Mouse (Mus musculus) spleen, postnatal 4 days (tissue): ENCODE measurements at regions not wholly inside any gene's neighbourhood (a gene's known extent, or its start where the extent isn't known, plus 50 kb on each side); places are given as distances from the start of the nearest gene placed in this dataset.

Experiments
- DNase-seq, 2 experiments: peaks; one replicate each; pipeline ENCODE4 v3.0.0; 2022; ENCODE audit warnings: low spot score in 2 of 2

GRCm38 (mm10) chr5:111543721-111544495 is 126.7 kb downstream of the Mn1 start:
- DNase-seq = no peak

GRCm38 (mm10) chr5:111553471-111554382 is 136.6 kb downstream of the Mn1 start:
- no peak for DNase-seq

DNA sequence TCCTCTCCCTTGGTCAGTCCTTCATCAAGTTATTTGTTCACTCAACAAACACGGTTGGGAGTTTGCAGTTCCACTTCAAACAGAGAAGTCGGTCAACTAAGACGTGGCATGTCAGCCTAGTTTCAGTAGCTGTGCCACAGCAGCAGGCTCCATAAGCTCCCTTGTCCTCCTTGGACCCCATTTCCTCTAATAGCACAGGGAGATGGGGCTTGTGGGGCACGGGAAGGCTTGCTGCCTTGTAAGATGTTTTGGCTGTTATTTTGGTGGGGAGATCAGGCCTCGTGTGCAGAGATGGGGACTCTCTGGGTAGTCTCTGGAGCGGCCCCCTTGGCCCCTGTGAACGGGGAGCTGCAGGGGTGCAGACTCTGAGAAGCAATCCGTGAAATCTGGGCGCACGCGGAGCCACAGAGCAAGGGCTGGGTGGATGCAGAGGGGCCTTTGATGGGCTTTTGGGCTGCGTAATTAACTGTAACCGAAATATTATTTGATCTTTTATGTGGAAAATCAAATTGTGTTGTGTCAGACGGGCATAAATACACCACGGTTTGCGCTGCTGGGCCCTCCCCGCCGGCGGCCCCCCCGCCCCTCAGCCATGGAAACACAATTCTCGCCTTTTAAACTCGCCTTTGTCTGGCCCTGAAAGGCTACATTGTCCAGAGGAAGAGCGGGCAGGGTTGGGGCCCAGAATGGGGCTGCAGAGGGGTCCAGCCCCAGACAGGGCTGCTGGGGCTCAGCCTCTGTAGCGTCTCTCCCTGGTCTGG is 137.6 kb downstream of the Mn1 start:
- DNase-seq = no peak

- no peak for DNase-seq
Measured at GRCm38 (mm10) chr5:111555312-111555957, 138.3 kb downstream of the Mn1 start.

DNA sequence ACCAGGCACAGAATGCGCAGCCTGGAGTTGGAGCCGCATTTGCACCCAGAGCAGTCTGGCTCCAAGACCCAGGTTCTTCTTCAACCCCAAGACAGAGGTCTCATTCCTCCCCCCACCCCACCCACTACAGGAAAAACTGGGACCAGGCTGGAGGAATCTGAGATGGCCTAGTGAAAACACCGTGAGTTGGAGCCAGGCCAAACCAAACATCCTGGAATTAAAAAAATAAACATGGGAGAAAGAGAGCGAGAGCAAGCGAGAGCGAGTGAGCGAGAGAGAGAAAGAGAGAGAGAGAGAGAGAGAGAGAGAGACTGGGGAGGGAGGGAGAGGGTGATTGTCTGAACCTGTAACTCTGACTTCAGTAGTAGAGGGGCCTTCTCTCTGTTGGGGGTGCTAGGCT is 138.8 kb downstream of the Mn1 start:
- DNase-seq = no peak

DNA sequence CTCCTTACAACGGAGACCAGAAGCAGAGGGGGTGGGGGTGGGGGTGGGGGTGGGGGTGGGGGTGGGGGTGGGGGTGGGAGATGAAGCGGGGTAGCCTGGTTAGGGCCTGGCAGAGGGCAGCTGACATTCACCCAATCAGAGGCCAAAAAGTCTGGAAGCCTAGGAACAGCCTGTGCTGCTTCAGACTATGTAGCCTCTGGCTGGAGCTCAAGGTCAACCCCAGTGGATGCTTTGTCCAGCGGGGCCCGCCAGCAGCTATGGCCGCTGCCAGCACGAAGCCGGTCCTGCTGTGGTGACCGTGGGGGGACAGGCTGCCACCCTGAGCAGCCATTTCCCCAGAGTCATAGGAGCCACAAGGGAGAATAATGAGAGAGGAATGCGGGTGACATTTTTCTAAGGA is 143.3 kb downstream of the Mn1 start:
- no peak for DNase-seq

DNA sequence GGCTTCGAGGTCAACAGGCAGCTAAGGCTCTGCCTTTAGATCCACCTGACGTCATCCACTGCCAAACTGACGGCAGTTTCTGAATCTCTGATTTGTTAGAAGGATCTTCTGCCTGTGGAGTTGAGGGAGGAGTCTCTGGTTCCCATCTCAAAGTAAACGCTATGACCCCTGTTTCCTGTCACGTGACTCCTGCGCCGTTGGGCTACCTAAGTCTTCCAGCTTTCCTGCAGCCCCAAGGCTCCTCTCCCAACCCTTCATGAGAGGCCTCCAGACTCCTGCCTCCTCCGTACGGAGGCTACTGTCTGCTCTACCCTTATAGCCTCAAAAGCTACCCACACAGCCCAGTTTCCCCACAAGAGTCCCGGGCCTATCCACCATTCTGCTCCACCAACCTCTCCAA is 144.1 kb downstream of the Mn1 start:
- DNase-seq = no peak

DNA sequence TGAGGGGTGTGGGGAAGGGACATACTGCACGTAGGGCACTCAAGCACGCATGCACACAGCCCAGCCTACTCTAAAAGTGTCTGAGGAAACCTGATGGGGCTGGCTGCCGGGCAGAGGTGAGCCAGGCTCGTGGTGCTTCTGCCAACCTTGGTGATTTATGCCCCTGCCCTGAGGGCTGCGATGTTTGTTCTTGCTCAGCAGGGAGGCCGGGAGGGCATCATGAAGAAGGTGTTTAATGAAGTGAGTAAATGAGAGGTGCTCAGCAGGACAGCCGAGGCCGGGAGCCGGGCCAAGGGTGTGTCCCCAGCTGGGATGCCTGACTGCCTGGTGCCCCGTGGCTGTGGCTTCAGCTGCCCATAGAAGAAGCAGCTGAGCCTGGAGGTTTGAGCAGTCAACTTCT is 153.7 kb downstream of the Mn1 start:
- no peak for DNase-seq

DNA sequence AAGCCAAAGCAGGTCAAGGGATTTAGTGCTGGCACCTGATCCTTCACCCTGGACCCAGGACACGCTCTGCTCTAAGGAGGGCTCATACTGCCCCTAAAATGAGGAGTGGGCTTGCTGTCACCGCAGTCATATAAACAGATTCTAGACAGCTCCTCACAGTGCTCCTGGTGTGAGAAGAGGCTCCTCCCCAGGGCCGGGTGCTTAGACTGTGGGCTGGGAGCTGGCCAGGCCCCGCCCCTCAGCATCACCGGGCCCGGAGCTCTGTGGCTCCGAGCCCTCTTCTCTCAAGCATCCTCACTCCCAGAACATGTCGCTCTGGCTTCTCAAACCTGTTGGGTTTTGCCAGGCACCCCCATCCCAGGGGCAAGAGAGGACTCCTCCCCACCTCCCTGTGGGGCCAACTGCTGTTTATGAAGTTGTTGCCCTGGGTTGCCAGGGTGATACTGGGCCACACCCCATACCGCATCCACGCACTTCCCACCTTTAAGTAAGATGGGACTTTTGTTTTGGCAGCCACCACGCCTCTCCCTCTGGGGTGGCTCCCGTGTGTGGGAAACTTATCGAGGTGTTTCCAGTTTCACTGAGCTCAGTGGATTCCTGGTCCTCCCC is 156.2 kb downstream of the Mn1 start:
- no peak for DNase-seq

GRCm38 (mm10) chr5:111574219-111574840 is 157.2 kb downstream of the Mn1 start:
- DNase-seq = no peak

DNA sequence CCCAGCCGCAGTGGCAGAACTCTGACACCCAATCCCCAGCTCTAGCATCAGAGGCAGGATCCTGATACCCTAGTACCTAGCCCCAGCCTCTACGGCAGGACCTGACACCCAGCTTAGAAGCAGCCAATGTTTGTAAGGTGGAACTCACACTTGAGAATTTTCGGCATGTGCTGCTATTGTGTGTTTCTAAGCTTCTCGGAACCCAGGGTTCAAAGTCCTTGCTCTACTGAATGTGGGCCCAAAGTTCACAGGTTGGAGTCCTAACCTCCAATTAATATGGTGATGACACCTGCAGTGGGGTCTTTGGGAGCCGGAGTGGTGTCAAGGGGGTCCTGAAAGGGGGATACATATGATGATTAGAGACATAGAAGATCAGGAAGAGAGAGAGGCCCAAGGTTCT is 158.2 kb downstream of the Mn1 start:
- DNase-seq = no peak

- DNase-seq = no peak
Measured at GRCm38 (mm10) chr5:111577441-111577840, 156.3 kb upstream of the Gm26897 start.

DNA sequence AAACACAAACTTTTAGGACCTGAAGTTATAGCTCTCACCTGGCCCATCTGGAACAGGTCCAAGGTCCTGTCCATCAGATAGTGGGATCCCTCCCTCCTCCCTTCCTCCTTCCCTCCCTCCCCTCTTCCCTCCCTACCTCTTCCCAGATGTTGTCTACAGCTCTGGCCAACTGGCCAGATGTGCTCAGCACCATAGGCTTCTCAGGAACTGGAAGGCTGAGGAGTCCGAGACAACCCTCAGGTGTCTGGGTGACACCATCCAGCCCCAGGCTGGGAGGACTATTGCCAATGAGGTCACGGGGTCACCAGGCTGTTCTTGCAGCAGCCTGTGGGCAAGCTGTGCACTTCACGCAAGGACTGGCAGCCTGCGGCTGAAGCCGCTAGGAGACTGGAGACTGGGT is 155.6 kb upstream of the Gm26897 start:
- no peak for DNase-seq

DNA sequence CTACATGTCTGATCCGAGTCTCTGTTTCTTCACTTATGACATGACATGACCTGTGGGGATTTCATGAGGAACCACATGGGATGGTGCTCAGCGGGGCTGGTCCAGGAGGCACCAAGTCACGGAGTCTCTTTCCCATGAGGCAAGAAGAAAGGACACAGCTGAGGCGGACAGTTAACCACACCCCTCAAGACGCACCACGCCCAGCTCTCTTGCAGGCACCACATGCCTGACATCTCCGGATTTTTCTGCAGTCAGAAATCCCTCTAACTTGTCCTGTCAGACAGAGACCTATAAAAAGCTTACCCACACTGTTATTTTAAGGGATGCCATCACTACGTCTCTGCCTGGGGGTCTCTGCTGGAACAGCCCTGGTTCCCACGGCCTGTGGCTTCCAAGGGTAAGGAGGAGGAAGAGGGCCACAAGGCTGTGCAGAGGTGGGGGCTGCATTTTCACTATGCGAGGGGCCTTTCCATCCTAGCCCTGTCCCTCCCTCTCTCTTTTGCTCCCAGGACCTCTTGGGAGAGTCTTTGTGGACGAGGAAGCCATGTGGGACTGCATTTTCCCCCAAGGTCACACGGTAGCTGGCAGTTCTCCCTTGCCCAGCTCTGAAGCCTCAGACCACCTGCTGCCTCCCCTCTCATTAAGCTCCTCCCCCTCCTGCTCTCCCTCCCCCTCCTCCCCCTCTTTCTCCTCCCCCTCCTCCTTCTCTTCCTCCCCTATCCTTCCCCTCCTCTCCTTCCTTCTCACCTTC is 154.6 kb upstream of the Gm26897 start:
- DNase-seq = no peak

DNA sequence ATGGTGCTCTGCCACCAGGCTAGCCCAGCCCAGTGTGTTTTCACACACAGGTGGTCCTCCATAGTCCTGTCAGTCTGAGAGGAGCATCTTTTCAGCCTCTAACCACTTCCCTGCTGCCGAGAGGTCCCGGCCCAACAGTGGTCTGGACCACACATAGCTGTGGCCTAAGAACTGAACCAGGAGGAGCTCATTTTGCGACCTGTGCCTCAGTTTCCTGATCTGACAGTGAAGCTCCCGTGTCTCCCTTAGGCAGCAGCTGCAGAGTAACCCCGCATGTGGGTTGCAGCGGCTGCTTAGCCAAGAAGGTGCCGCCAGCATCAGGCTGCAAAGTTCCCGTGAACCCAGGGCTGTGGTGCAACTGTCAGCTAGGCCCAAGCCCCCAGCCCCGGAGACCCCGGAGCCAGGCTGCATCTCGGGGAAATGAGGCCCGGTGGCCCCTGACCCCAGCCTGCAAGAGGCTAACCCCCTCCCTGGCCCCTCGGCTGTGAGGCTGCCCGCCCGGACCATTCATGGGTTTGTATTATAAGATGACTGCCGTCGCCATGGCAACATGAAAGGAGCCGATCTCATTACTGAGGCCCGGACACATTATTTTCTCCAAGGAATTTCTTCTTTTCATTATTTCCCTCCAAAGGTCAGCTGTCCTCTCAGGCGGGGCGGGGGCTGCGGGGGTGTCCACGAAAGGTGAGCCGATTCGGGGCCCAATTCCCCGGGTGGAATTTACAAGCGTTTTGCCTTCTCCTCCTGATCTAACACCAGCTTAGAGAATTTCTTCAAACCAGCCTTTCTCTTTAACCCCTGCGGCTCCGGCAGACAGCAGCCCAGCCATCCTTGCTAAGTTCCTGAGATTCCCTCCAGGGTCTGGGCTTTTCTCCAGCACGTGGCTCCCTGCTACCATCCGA is 152.6 kb upstream of the Gm26897 start:
- DNase-seq = no peak

GRCm38 (mm10) chr5:111582004-111582403 is 151.7 kb upstream of the Gm26897 start:
- DNase-seq = no peak

- DNase-seq = no peak
Measured at GRCm38 (mm10) chr5:111590619-111591081, 143.1 kb upstream of the Gm26897 start.

DNA sequence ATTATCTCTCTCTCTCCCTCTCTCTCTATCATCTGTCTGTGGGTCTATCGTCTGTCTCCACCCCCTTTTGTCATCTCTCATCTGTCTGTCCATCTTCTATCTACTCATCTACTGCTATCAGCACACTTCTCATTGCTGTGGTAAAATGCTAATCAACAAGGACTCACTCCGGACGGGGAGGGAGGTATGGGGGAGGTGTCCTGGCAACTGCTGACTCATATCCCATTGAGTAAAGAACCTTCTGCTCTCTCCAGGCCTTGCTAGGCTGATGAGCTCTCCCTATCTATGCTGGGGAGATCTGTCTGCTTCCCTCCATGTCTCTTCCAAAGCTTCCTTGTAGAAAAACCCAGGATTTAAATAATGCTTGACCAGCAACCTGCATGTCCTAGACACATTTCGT is 140.9 kb upstream of the Gm26897 start:
- DNase-seq = no peak

GRCm38 (mm10) chr5:111594111-111594510 is 139.6 kb upstream of the Gm26897 start:
- DNase-seq = no peak
